Mouse (Mus musculus): ENCODE data around the gene Rabgap1l.

Rabgap1l gene

DNA sequence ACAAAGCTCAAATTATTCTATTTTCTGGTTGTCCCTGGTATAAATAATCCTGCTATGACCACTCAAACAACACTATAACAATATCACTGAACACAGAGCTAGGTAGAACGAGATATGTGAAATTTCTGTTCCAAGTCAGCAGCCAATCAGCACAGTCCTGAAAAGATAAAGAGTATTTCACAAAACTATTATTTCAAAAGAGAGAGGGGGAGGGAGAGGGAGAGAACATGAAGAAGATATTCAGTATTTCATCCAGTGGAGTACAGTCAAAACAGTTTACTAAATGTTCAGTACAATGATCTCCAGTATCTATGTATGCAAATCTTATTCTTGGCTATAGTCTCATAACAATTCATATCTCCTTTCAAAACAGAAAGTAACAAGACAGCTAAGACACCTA lies 5.1 kb downstream of the Rabgap1l start:
- no peak for DNase-seq (ENCODE audit: low spot score)

DNA sequence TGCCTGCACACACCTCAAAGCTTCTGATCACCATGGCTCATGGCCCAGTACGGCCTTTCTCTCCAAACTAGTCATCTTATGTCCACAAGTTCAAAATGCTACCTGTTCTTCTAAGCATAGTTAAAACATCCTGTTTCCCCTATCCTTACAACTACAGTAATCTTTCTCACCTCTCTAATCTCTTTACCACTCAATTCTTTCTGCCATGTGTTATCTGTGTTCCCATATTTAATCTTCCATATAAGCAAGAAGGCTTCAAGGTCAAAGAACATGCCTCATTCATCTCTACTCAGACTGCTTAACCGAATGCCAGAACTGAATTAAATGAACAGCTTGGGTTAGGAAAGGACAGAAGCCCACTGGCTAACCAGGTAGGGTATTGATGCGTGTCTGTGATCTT lies 5.8 kb downstream of the Rabgap1l start:
- DNase-seq (ENCODE audit: low spot score) = no peak

DNA sequence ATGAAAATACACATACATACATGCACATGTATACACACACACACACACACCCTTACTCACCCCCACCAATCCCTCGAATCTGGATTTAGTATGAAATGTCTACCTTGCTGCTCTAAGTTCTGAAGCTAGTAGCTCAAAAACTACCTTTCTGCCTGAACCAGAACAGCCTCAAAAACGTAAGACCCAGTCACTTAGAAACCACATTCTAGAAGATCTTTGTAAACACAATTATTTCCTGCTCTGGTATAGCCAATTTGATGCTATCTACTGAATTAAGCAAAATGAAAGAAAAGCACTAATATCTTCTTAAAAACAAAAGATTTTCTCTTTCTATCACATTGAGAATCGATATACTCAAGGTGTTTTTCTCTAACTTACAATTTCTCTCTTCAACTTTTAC lies 6.4 kb downstream of the Rabgap1l start:
- DNase-seq (ENCODE audit: low spot score) = no peak

DNA sequence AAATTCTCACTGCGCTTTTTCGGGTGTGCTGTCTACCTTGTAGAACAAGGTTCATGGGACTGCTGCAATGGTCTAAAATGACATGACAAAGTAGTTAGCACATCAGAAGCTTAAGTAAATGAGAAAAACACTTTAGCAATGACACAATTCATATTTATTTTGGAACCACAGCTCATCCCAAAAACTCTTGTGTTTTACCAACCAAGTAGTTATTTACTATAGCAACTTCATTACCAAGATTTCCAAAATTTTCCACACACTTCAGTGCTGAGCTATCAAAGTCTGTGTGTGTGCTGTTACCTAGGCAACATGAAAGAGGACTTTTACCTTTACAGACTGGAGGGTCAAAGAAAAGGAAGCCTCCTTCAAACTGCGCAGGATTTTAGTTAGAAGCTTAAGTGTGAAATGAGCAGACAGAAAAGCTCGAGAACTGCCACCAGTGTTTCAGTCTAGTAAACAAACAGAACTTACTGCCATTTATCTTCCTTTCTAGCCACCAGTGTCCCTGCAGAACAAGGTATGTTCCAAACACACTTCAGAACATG lies 7.3 kb downstream of the Rabgap1l start:
- no peak for DNase-seq (ENCODE audit: low spot score)

DNA sequence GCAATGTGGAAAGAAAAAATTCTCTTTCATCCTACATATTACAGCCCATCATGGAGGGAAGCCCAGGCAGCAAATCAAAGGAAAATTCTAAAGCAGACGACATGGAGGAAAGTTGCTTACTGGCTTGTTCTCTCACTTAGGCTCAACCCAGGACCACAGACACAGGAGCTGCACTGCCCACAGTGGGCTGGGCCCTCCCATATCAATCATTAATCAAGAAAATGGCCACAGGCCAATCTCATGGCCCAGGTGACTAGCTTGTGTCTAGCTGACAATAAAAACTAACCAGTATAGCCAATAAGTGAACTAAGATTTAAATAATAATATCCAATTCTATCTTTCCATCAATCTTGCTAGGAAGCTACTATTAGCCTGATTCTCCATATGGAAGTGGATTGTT lies 8.9 kb downstream of the Rabgap1l start:
- no peak for DNase-seq (ENCODE audit: low spot score)

DNA sequence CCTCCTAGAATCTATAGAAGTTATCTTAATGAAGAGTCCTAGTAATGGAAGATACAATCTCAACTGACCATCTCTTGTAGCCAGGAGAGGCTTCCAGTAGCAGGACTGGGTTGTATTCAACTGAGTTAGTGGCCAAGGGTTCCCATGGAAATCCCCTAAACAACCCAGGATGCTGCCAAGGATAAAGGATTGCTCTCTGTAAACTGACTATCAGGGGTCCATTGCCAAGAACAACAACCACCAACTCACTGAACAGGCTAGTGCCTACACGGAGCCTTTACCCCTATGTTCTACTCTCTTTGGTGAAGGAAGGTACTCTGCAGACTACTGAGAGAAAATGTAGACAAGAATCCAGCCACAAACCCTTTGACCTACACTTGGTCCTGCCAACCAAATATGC lies 18.8 kb downstream of the Rabgap1l start:
- DNase-seq (ENCODE audit: low spot score) = no peak

DNA sequence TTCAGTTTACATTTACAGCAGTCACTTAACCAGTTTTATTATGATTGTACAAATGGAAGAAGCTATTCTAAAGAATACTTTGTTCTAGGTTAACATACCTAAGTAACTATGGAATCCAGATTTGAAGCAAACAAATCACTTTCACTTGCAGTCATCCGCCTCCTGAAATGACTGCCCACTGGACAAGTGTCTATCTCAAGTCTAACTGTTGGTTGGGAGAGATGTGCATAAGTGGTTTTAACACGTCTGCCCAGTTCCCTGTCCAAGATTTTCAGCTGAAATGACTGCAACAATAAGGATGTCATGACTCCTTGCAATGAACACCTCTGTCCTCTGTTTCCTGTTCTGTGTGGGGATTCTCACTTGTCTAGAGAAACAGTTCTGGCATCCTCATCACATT lies 27.4 kb downstream of the Rabgap1l start:
- no peak for DNase-seq (ENCODE audit: low spot score)

DNA sequence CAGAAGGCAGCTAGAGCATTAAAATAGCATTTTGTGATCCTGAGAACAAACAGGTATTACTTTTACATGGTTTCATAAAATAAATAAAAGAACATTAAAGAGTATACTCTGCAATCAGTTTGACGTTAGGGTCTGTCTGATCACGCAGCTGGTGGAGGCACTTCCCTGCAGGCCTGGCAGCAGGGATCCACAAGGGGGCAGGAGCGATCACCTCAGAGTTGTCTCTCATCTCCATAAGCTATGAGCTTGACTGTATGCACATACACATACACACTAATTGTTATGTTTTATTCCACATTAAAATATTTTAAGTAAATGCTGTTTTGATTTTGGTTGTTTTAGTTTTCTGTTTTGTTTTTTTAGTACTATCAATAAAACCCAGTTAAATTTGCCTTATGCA lies 34.8 kb downstream of the Rabgap1l start:
- no peak for DNase-seq (ENCODE audit: low spot score)

DNA sequence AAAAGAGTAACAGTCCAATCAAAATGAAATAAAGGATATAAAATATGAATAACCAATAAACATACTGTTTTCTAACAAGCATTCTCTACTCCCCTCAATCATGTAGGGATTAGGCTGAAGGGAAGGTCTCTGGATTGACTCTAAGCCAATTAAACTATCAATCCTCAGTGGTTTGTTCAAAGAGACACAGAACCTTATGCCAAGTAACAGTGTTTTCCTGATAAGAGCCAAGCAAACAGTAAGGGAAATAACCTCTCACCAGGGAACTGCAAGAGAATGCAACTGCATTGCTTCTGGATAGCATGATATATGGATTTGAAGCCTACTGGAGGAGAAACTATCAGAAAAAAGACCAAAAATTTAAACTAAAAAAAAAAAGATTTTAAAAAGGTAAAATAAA lies 37.7 kb downstream of the Rabgap1l start:
- no peak for DNase-seq (ENCODE audit: low spot score)

DNA sequence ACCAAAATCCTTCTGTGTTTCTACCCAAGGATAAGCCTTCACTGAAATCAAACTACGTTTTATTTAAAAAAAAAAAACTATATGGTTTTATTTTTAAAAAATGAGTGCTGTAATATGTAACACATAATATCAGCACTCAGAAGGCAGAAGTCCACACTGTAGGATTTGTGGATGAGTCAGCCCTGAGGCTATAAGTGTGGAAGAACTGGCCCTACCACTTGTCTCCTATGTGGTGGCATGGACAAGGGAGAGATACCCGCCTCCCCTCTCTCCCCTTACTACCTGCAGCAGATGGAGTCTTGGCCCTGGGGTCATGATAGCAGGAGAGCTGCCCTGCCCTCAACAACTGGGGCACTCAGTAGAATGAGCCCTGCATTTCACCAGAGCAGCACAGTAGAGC lies 42.4 kb downstream of the Rabgap1l start:
- no peak for DNase-seq (ENCODE audit: low spot score)

DNA sequence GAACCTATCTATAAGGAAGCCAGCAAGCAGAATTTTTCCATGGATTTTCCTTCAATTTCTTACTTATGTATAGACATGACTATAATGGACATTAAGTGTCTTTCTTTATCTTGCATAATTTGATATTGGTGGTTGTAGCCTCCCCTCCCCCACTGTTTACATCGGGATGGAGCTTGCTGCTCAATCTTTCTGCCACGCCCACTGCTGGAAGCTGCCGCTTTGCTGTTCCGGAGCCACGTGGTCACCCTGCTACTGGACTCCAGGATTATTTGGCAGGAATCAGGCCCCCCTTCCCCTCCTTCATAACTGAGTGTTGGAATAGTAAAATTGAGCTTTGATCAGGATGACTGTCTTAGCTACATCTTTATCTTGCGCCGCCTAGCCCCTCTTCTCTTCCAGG lies 46.2 kb downstream of the Rabgap1l start:
- no peak for DNase-seq (ENCODE audit: low spot score)

DNA sequence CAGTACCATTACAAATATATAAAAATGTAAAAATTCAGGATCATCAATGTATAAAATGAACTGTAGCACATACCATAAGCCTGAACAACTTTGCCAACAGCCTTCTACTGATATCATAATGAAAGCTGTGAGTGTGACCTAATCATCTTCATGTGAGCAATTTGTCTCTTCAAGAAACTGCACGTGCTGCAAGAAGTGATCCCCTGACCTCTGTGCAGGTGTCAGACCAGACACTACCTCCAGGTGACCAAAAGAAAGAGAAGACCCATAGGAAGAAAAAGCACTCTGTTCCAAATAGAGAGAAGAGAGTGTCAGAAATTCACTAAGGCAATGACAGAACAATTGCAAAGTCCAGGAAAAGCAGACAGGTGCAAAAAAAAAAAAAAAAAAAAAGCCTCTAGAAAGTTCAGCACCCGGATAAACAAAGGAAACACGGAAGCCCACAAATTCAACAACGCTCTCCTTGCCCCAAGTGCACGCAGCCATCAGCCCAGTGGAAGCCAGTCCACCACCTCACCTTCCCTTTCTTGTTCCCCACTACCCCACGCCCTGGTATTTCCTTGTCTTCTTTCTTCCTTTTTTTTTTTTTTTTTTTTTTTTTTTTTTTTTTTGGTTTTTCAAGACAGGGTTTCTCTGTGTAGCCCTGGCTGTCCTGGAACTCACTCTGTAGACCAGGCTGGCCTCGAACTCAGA lies 47.6 kb downstream of the Rabgap1l start:
- no peak for DNase-seq (ENCODE audit: low spot score)

DNA sequence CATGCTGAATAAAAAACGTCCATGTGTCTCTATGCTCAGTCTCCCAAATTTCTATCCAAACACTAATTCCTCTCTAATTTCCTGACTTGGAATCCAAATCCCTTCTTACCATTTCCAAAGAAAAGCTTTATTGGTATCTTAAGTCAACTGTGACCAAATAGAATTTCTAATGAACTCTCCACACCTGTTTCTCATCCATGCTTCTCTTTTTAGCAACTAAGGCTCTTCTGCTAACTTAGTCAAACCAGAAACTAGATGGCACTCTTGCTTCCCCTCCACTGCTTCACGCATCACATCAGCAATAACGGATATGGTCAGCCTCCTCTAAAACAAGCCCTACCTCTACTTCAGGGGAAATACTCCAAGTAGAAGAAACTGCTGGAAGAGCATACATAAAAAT lies 49.0 kb downstream of the Rabgap1l start:
- DNase-seq (ENCODE audit: low spot score) = no peak

DNA sequence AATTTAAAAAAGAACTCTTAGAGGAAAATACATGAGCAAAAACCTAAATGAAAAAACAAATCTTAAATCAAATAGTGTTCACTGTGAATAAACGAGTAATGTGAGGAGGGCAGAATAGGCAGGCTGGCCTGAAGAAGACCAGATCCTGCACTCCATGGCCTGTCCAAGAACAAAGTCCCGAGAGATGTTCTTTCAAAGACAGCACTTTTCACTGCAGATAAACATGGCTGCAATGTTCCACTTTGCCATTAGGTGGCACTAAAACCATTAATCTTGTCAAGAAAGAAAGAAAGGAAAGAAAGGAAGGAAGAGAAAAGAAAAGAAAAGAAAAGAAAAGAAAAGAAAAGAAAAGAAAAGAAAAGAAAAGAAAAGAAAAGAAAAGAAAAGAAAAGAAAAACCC lies 49.8 kb downstream of the Rabgap1l start:
- peak; percentile 16 for DNase-seq (ENCODE audit: low spot score)

DNA sequence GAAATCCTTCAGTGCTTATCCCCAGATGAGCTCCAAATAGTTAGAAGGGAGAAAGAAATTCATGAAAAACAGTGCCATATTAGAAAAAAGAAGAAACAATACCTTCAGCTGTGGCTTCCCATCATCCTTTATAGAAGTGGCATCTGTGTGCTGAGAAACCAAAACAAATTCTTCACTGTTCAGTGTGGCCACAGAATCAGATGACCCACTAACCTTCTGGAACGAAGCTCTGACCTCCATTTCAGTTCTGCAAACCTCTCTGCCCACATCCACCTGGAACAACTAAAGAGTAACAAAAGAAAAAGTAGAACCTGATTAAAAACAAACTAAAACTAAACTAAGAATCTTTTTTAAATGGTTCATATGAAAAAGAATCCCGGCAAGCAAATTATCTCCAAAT lies 52.4 kb downstream of the Rabgap1l start:
- DNase-seq (ENCODE audit: low spot score) = no peak

DNA sequence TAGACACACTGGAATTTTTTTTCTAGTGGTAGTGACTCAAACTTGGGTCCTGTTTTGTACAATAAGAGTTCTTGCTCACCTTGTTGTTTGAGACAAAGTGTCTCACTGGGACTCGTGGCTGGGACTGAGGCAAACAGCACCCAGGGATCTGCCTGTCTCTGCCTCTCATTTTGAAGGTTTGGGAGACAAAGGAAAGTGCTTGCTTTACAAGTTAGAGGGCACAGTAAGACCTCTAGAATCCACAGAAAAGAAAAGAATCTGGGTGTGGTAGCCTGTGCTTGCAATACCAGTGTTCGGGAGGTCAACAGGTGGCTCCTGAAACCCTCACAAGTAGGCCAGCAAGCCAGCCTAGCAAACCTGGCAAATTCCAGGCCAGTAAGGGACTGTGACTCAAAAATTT lies 58.3 kb downstream of the Rabgap1l start:
- no peak for DNase-seq (ENCODE audit: low spot score)

DNA sequence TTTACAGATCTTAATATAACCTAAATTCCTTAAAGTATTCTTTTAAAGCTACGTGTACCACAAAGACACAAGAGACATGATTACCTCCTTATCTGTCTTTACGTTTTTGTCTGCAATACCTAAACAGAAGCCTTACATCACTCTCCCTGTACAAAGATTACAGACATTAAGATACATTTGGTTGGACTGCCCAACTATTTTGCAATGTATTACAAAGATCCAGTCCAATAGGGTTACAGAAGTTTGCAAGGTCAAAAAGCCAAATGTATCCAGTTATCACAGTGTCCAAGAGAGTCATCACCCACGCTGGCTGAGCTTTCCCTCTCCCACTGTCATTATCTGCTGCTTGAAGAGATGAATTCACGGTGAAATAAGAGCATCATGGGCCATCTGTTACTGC lies 63.1 kb downstream of the Rabgap1l start:
- DNase-seq (ENCODE audit: low spot score) = no peak

DNA sequence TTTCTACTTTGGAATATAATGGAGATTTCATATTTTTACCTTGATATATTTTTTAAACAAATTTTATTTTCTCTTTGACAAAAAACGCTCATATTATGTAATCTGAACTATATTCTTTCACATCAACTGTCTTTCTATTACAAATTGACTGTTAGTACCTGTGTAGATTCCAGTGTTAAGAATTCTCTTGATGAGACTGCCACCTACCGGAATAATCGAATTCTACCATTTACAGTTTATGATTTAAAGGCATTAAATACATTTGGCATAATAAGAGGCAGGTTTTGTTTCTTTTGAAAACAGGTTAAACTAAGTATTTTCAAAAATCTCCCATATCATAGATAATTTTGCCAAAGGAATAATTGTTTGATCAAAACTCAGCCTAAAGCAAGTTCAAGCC lies 75.3 kb downstream of the Rabgap1l start:
- DNase-seq (ENCODE audit: low spot score) = peak; percentile 48

DNA sequence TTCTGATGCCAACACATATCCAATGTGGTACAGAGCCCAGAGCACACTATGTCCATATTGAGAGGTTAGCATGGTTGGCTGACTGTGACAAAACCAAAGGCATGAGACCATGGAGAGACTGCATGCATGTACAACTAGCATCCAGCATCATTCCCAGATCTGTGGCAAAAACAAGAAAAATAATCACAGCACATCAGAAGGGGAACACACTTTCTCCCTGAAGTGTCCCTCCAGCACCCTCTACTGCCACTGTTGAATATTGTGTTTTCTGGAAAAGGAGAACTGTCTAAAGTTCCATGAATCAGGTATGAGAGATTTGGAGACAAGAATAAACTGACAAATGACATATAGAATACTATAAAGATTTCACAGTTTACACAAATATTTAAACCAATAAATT lies 78.3 kb downstream of the Rabgap1l start:
- peak; percentile 10 for DNase-seq (ENCODE audit: low spot score)

DNA sequence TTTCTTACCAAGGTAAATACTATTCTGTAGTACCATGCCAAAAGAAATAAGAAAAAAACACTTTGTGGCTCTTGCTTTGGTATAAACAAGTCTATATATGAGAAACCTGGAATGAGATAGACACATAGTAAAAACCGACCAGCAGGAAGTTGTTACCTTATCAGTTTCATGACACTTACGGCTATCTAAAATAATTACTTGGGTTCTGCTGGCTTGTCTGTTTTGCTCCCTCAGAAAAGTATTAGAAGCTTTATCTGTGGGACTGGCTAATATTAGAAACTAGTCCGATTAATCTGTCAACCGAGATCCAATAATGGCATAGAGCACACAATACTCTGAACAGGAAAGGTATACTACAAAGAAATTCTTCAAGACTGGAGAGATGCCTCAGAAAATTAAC lies 79.1 kb downstream of the Rabgap1l start:
- DNase-seq (ENCODE audit: low spot score) = no peak

DNA sequence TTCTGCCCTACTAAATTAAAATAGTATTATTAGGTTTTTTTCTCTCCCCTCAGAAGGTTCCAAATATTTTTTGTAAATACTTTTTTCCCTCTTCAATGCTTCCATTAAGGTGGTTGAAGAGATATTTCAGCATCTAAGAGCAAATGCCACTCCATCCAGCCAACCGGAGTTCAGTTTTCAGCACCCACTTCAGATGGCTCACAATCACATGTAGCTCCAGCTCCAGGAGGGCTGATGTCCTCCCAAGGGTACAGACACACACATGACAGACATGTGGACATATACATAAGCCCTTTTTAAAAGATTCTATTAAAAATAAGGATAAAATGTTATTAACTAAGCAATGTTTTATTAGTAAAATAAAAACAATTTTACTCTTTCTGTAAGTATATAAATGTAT lies 79.6 kb downstream of the Rabgap1l start:
- DNase-seq (ENCODE audit: low spot score) = no peak

DNA sequence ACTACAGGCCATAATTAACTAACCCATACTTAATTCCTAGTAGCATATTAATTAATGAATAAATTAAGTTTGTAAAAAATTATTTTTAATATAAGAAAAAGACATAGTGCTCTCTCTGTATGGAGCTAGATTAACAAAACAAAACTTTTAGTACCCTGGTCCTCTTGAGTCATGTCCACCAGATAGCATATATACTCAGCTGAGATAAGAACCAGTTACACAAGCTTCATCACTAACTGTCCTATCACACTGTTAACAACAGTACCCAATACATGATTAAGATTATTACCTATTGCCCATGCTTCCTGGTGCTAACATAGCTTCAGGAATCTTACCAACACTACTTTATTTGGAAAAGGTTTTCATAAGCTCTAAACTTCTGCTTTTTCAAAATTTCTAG lies 82.5 kb downstream of the Rabgap1l start:
- DNase-seq (ENCODE audit: low spot score) = no peak

DNA sequence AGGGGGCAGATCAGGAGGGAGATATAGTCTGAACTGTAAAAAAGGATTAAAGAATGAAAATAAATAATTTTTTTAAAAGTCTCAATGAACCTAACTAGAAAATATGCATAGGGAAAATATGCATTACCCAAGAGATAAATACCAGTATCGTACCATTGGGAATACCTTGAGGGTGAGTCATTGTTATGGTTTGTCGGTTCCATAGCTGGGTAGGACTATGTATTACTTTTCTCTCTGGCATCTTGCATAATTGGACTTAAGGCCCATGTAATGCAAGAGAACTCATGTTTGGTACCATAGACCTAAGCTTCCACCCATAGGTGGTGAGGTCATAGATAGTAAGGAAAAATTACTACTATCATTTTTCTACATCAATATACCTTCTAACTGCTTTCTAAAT lies 88.4 kb downstream of the Rabgap1l start:
- no peak for DNase-seq (ENCODE audit: low spot score)

DNA sequence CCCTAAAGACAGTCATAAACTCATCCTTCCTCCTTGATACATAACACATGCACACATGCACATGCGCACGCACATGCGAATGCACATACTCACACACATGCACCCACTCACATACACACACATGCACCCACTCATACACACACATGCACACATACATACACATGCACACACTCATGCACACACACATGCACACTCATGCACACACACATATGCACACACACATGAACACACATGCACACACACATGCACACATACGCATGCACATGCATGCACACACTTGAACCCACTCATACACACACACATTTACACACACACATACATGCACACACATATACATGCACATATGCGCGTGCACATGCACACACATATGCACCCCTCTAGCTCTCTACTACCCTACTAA lies 89.2 kb downstream of the Rabgap1l start:
- no peak for DNase-seq (ENCODE audit: low spot score)

DNA sequence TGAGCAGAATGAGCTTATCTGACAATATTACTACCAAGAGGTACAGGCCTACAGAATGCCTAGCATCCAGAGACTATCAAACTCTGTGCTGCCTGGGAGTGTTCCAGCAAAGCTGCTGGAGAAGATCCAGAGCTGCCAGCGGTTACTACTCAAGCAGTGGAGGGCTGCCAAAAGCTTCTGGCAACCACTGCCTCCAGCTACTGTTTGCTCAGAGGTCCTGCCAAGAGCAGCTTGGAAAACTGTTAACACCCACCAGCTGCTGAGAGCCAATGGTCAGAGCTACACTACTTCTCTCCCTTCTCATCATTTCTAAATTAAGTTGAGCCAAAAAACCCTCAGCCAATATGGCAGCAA lies 99.9 kb downstream of the Rabgap1l start:
- DNase-seq (ENCODE audit: low spot score) = peak; percentile 85
